Mouse (Mus musculus): Measurements from ENCODE around the gene H2-T3.
"Not testable (repeated sequence)": the region's sequence is repeated elsewhere in the genome, so short reads cannot be mapped to it uniquely, and the experiment has no call there.

DNA sequence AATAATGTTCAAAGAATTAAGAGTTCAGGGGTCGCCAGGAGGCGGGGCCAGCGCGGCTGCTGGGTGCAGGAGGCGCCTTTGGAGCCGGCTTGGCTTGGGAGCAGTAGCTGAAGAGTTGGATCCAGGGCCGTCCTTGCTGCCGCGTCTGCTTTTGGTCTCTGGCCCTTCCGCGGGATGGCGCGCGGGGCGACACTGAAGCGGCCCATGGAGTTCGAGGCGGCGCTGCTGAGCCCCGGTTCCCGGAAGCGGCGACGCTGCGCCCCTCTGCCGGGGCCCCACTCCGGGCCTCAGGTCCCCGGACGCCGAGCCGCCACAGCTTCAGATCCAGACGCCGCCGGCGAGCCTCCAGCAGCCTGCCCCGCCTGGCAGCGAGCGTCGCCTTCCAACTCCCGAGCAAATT is 11.1 kb downstream of the H2-T3 start:
- TF ChIP-seq CTCF (IDR thresholded peaks at IDR 0.05; ENCODE audit: borderline replicate concordance, extremely low read depth, insufficient read depth, insufficient read length); POLR2A (IDR thresholded peaks at IDR 0.05; ENCODE audit: borderline replicate concordance, extremely low read depth, insufficient read depth, insufficient read length, poor library complexity, severe bottlenecking): not testable (repeated sequence)

Measured in brain, embryonic 14.5 days (tissue).